Mouse (Mus musculus): ENCODE measurements around the gene Ttyh2. TPM values are rescaled to one million over a fixed set of nuclear protein-coding genes. Genes with fewer than 3 reads are reported as not detected.

Ttyh2 gene
- total and polyA plus RNA-seq, 2 experiments = 25.6 to 66.9 TPM

DNA sequence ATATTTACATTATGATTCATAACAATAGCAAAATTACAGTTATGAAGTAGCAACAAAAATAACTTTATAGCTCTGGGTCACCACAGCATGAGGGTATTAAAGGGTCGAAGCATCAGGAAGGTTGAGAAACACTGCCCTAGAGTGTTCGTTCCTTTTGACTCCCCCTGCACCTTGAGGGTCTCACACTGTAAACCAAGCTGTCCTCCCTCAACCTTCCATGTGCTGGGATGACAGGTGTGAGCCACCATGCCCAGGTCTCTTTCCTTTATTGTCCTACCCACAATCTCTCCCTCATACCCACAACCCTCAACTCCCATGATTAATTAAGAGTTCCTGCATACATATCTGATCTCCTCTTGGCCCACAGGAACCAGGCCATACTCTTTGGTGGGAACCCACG, 36.2 kb downstream of the Ttyh2 start:
- no peaks in the 10 kb centered on the region for H3K79me2 ChIP-seq (ENCODE audit: control insufficient read depth, insufficient read depth, low read length)
- TF ChIP-seq POLR2A (IDR thresholded peaks at IDR 0.05; ENCODE audit: extremely low read depth, insufficient read depth, low read length) (no peak), CTCF (IDR thresholded peaks at IDR 0.05; ENCODE audit: low read depth, low read length) (no peak)
- H3K4me3 ChIP-seq (ENCODE audit: insufficient read depth, low read depth, low read length) = no peak overlapping the region
- no peak for DNase-seq (ENCODE audit: extremely low read depth, low read depth, low spot score)
- WGBS = 94% methylated on average over 3 of the region's 3 CpGs
- H3K27ac ChIP-seq (replicated peaks; ENCODE audit: insufficient read depth, low read depth, low read length) = no peak overlapping the region
- H3K9ac ChIP-seq (ENCODE audit: low read depth, low read length) = no peak overlapping the region
- H3K27me3 ChIP-seq (ENCODE audit: control insufficient read depth, insufficient read depth, low read length) = no peaks in the 10 kb centered on the region
- H3K36me3 ChIP-seq (ENCODE audit: control insufficient read depth, insufficient read depth, low read length) = peaks cover 30% of the 10 kb centered on the region
- no peaks in the 10 kb centered on the region for H3K4me1 ChIP-seq (ENCODE audit: control insufficient read depth, insufficient read depth, low read length)

DNA sequence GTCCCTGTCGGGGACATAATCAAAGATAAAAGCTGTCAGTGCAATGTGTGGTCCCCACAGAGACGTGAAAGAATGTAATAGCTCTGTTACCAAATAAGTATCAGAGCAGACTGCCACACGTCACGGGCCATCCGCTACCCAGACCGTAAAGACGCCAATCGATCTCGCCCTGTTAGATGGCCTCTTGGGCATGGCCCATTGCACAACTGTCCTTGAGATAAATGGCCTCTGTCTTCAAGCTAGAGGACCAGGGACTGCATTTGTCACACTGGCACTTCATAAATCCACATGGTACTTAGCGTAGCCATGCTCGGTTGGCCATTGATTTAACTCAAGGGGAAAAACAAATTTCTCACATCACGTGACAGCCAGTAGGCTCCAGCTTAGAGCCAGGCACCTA, 36.6 kb downstream of the Ttyh2 start:
- TF ChIP-seq CTCF (IDR thresholded peaks at IDR 0.05; ENCODE audit: low read depth, low read length) (no peak), POLR2A (IDR thresholded peaks at IDR 0.05; ENCODE audit: extremely low read depth, insufficient read depth, low read length) (no peak)
- Histone ChIP-seq H3K27me3 (ENCODE audit: control insufficient read depth, insufficient read depth, low read length) (no peaks in the 10 kb centered on the region), H3K36me3 (ENCODE audit: control insufficient read depth, insufficient read depth, low read length) (peaks cover 31% of the 10 kb centered on the region), H3K79me2 (ENCODE audit: control insufficient read depth, insufficient read depth, low read length) (no peaks in the 10 kb centered on the region), H3K9ac (ENCODE audit: low read depth, low read length) (no peak overlapping the region), H3K4me3 (ENCODE audit: insufficient read depth, low read depth, low read length) (no peak overlapping the region), H3K27ac (replicated peaks; ENCODE audit: insufficient read depth, low read depth, low read length) (no peak overlapping the region), H3K4me1 (ENCODE audit: control insufficient read depth, insufficient read depth, low read length) (no peaks in the 10 kb centered on the region)
- DNase-seq (ENCODE audit: extremely low read depth, low read depth, low spot score) = no peak
- 90% methylated on average over 12 of the region's 12 CpGs for WGBS

DNA sequence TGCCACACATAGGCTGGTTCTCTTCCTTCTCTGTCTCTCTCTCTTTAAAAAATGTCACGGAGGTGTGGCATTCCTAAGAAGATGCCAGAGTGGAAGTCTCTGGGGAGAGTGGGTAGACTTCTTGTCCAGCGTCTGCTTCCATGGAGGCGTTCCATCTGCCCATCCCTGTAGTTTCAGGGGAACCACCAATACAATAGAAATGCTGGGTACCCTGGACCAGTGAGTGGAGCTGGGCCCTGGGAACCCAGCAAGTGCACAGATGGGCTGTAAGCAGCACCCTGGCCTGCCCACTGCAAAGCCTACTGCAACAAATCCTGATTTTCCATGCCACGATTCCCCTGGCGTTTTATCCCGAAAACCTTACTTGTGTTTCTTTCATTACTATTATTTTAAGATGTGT, 39.3 kb downstream of the Ttyh2 start:
- 97% methylated on average over 6 of the region's 6 CpGs for WGBS
- H3K4me1 ChIP-seq (ENCODE audit: control insufficient read depth, insufficient read depth, low read length) = no peaks in the 10 kb centered on the region
- TF ChIP-seq POLR2A (IDR thresholded peaks at IDR 0.05; ENCODE audit: extremely low read depth, insufficient read depth, low read length) (no peak), CTCF (IDR thresholded peaks at IDR 0.05; ENCODE audit: low read depth, low read length) (no peak)
- no peak for DNase-seq (ENCODE audit: extremely low read depth, low read depth, low spot score)
- no peak overlapping the region for H3K4me3 ChIP-seq (ENCODE audit: insufficient read depth, low read depth, low read length)
- no peak overlapping the region for H3K27ac ChIP-seq (replicated peaks; ENCODE audit: insufficient read depth, low read depth, low read length)
- H3K9ac ChIP-seq (ENCODE audit: low read depth, low read length) = no peak overlapping the region
- peaks cover 18% of the 10 kb centered on the region; the same call in 1 of the 2 replicates for H3K36me3 ChIP-seq (ENCODE audit: control insufficient read depth, insufficient read depth, low read length)
- H3K27me3 ChIP-seq (ENCODE audit: control insufficient read depth, insufficient read depth, low read length) = no peaks in the 10 kb centered on the region
- no peaks in the 10 kb centered on the region for H3K79me2 ChIP-seq (ENCODE audit: control insufficient read depth, insufficient read depth, low read length)

DNA sequence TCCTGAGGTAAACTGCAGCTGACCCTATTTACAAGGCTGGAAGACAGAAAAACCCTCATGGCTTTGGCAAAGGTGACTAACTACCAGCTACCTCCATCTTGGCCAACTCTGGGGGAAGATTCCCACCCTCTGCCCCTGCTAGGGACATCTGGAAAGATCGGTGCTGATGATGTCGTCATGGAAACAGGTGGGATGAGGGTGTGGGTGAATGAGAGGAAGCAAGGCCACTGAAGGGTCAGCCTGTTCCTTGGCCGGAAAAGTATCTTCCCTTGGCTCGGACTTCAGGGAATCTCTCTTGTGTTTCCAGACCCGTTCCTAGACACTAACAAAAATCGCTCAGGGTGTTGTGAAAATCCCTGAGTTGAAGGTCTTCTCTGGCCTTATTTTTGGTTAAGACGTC, 40.3 kb downstream of the Ttyh2 start:
- H3K4me1 ChIP-seq (ENCODE audit: control insufficient read depth, insufficient read depth, low read length) = no peaks in the 10 kb centered on the region
- H3K9ac ChIP-seq (ENCODE audit: low read depth, low read length) = no peak overlapping the region
- WGBS = 81% methylated on average over 7 of the region's 7 CpGs
- TF ChIP-seq POLR2A (IDR thresholded peaks at IDR 0.05; ENCODE audit: extremely low read depth, insufficient read depth, low read length) = no peak
- TF ChIP-seq CTCF (IDR thresholded peaks at IDR 0.05; ENCODE audit: low read depth, low read length) = no peak
- no peaks in the 10 kb centered on the region for H3K79me2 ChIP-seq (ENCODE audit: control insufficient read depth, insufficient read depth, low read length)
- DNase-seq (ENCODE audit: extremely low read depth, low read depth, low spot score) = no peak
- H3K36me3 ChIP-seq (ENCODE audit: control insufficient read depth, insufficient read depth, low read length) = peaks cover 14% of the 10 kb centered on the region; the same call in 1 of the 2 replicates
- H3K27me3 ChIP-seq (ENCODE audit: control insufficient read depth, insufficient read depth, low read length) = no peaks in the 10 kb centered on the region
- H3K27ac ChIP-seq (replicated peaks; ENCODE audit: insufficient read depth, low read depth, low read length) = no peak overlapping the region
- no peak overlapping the region for H3K4me3 ChIP-seq (ENCODE audit: insufficient read depth, low read depth, low read length)

DNA sequence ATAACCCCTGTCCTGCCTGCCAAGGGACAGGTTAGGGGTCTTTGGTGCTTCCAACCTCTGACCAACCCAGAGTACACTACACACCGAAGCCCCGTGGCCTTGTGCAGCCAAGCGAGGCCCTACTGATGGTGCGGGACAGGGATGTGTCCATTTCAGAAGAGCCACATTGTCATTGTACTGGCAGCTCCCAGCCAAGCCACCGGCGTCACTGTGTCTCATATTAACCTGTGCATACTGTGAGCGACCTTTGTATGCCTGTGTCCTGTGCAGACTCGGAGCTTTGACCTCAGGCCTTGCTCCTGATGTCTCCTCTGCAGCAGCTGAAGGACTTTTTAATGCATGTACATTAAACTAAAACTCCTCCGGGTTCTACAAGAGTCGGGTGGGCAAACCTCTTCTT, 45.3 kb downstream of the Ttyh2 start:
- WGBS = 59% methylated on average over 10 of the region's 10 CpGs
- no peaks in the 10 kb centered on the region for H3K79me2 ChIP-seq (ENCODE audit: control insufficient read depth, insufficient read depth, low read length)
- no peaks in the 10 kb centered on the region for H3K27me3 ChIP-seq (ENCODE audit: control insufficient read depth, insufficient read depth, low read length)

DNA sequence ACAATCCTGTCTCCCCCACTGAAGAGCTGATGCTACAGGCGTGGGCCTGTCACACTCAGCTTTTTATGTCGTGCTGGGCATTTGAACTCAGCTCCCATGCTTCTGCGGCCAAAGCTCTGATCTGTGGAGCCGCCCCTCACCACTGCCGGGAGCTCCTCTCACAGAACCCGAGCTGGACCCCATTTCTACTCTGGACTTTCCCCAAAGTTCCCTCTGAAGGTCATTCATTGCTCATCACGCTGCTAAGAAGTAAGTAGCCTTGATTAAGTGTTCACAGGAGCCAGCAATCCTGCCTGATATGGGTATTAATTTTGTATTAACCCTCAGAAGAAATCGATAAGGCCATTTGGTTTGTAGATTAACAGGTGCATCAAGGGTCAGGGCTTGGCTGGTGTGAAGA, 47.2 kb downstream of the Ttyh2 start:
- Histone ChIP-seq H3K4me3 (ENCODE audit: insufficient read depth, low read depth, low read length) (no peak overlapping the region), H3K36me3 (ENCODE audit: control insufficient read depth, insufficient read depth, low read length) (no peaks in the 10 kb centered on the region), H3K4me1 (ENCODE audit: control insufficient read depth, insufficient read depth, low read length) (peaks cover under 1% of the 10 kb centered on the region; the same call in 1 of the 2 replicates), H3K27me3 (ENCODE audit: control insufficient read depth, insufficient read depth, low read length) (no peaks in the 10 kb centered on the region), H3K79me2 (ENCODE audit: control insufficient read depth, insufficient read depth, low read length) (no peaks in the 10 kb centered on the region), H3K9ac (ENCODE audit: low read depth, low read length) (no peak overlapping the region), H3K27ac (replicated peaks; ENCODE audit: insufficient read depth, low read depth, low read length) (no peak overlapping the region)
- no peak for DNase-seq (ENCODE audit: extremely low read depth, low read depth, low spot score)
- 83% methylated on average over 8 of the region's 8 CpGs for WGBS
- TF ChIP-seq POLR2A (IDR thresholded peaks at IDR 0.05; ENCODE audit: extremely low read depth, insufficient read depth, low read length) (no peak), CTCF (IDR thresholded peaks at IDR 0.05; ENCODE audit: low read depth, low read length) (no peak)

More for the DNA sequence above, 45.3 kb downstream of the Ttyh2 start:
- DNase-seq (ENCODE audit: extremely low read depth, low read depth, low spot score) = peak; percentile 31
- H3K9ac ChIP-seq (ENCODE audit: low read depth, low read length) = no peak overlapping the region
- H3K4me3 ChIP-seq (ENCODE audit: insufficient read depth, low read depth, low read length) = no peak overlapping the region
- no peaks in the 10 kb centered on the region for H3K4me1 ChIP-seq (ENCODE audit: control insufficient read depth, insufficient read depth, low read length)
- H3K27ac ChIP-seq (replicated peaks; ENCODE audit: insufficient read depth, low read depth, low read length) = no peak overlapping the region
- peaks cover 3% of the 10 kb centered on the region; the same call in 1 of the 2 replicates for H3K36me3 ChIP-seq (ENCODE audit: control insufficient read depth, insufficient read depth, low read length)
- TF ChIP-seq POLR2A (IDR thresholded peaks at IDR 0.05; ENCODE audit: extremely low read depth, insufficient read depth, low read length) (no peak), CTCF (IDR thresholded peaks at IDR 0.05; ENCODE audit: low read depth, low read length) (no peak)

Measured in liver, adult 2 months (tissue).